Mouse (Mus musculus): ENCODE data around the gene Rgs3. TPM values are rescaled to one million over a fixed set of nuclear protein-coding genes. Genes with fewer than 3 reads are reported as not detected.

Rgs3 gene
- polyA plus RNA-seq, 1 experiment from 2014 or later, result 38.2 TPM

GRCm38 (mm10) chr4:62691625-62692024 lies 132.0 kb downstream of the Rgs3 start:
- Histone ChIP-seq H3K4me3 (ENCODE audit: low read depth, low read length) (no peak overlapping the region), H3K4me1 (ENCODE audit: control insufficient read depth, insufficient read depth, low read length) (peaks cover 1% of the 10 kb centered on the region), H3K27ac (ENCODE audit: low read length) (no peak overlapping the region), H3K36me3 (ENCODE audit: control insufficient read depth, insufficient read depth, low read length) (peaks cover 3% of the 10 kb centered on the region), H3K9ac (replicated peaks; ENCODE audit: low read depth, low read length) (no peak overlapping the region), H3K4me2 (replicated peaks; ENCODE audit: low read depth, low read length) (no peak overlapping the region), H3K9me3 (ENCODE audit: control insufficient read depth, low read depth, low read length) (no peaks in the 10 kb centered on the region), H3K27me3 (ENCODE audit: control insufficient read depth, insufficient read depth, low read length) (no peaks in the 10 kb centered on the region)
- no peak for ATAC-seq (ENCODE audit: insufficient number of reproducible peaks, insufficient read depth, low FRiP score, low read depth)
- WGBS, result 42% methylated on average over 1 of the region's 1 CpGs

- WGBS, result 39% methylated on average over 10 of the region's 10 CpGs
- Histone ChIP-seq H3K36me3 (ENCODE audit: control insufficient read depth, insufficient read depth, low read length) (peaks cover 3% of the 10 kb centered on the region), H3K4me3 (ENCODE audit: low read depth, low read length) (no peak overlapping the region), H3K4me1 (ENCODE audit: control insufficient read depth, insufficient read depth, low read length) (peaks cover 12% of the 10 kb centered on the region), H3K9me3 (ENCODE audit: control insufficient read depth, low read depth, low read length) (no peaks in the 10 kb centered on the region), H3K4me2 (replicated peaks; ENCODE audit: low read depth, low read length) (no peak overlapping the region), H3K27ac (ENCODE audit: low read length) (no peak overlapping the region), H3K9ac (replicated peaks; ENCODE audit: low read depth, low read length) (no peak overlapping the region), H3K27me3 (ENCODE audit: control insufficient read depth, insufficient read depth, low read length) (no peaks in the 10 kb centered on the region)
- no peak; the same call in 1 of the 2 replicates for ATAC-seq (ENCODE audit: insufficient number of reproducible peaks, insufficient read depth, low FRiP score, low read depth)
Observed at GRCm38 (mm10) chr4:62693839-62694238, 134.2 kb downstream of the Rgs3 start.

GRCm38 (mm10) chr4:62694703-62695439 lies 135.2 kb downstream of the Rgs3 start:
- Histone ChIP-seq H3K27ac (ENCODE audit: low read length) (peak overlapping the region; percentile 11; the same call in 1 of the 2 replicates), H3K4me2 (replicated peaks; ENCODE audit: low read depth, low read length) (no peak overlapping the region), H3K4me1 (ENCODE audit: control insufficient read depth, insufficient read depth, low read length) (peaks cover 20% of the 10 kb centered on the region), H3K36me3 (ENCODE audit: control insufficient read depth, insufficient read depth, low read length) (peaks cover 3% of the 10 kb centered on the region), H3K27me3 (ENCODE audit: control insufficient read depth, insufficient read depth, low read length) (no peaks in the 10 kb centered on the region), H3K9me3 (ENCODE audit: control insufficient read depth, low read depth, low read length) (no peaks in the 10 kb centered on the region), H3K9ac (replicated peaks; ENCODE audit: low read depth, low read length) (no peak overlapping the region), H3K4me3 (ENCODE audit: low read depth, low read length) (no peak overlapping the region)
- WGBS, result 89% methylated on average over 11 of the region's 11 CpGs
- ATAC-seq (ENCODE audit: insufficient number of reproducible peaks, insufficient read depth, low FRiP score, low read depth), result no peak

- Histone ChIP-seq H3K4me1 (ENCODE audit: control insufficient read depth, insufficient read depth, low read length) (peaks cover 27% of the 10 kb centered on the region), H3K4me3 (ENCODE audit: low read depth, low read length) (no peak overlapping the region), H3K27me3 (ENCODE audit: control insufficient read depth, insufficient read depth, low read length) (no peaks in the 10 kb centered on the region), H3K9ac (replicated peaks; ENCODE audit: low read depth, low read length) (no peak overlapping the region), H3K27ac (ENCODE audit: low read length) (no peak overlapping the region), H3K36me3 (ENCODE audit: control insufficient read depth, insufficient read depth, low read length) (peaks cover 10% of the 10 kb centered on the region), H3K4me2 (replicated peaks; ENCODE audit: low read depth, low read length) (no peak overlapping the region), H3K9me3 (ENCODE audit: control insufficient read depth, low read depth, low read length) (no peaks in the 10 kb centered on the region)
- ATAC-seq (ENCODE audit: insufficient number of reproducible peaks, insufficient read depth, low FRiP score, low read depth), result no peak
- 66% methylated on average over 8 of the region's 8 CpGs for WGBS
Observed at GRCm38 (mm10) chr4:62695523-62695922, 135.9 kb downstream of the Rgs3 start.

- ATAC-seq (ENCODE audit: insufficient number of reproducible peaks, insufficient read depth, low FRiP score, low read depth), result no peak
- H3K27me3 ChIP-seq (ENCODE audit: control insufficient read depth, insufficient read depth, low read length), result no peaks in the 10 kb centered on the region
- no peak overlapping the region for H3K27ac ChIP-seq (ENCODE audit: low read length)
- no peaks in the 10 kb centered on the region for H3K9me3 ChIP-seq (ENCODE audit: control insufficient read depth, low read depth, low read length)
- H3K9ac ChIP-seq (replicated peaks; ENCODE audit: low read depth, low read length), result no peak overlapping the region
- H3K4me3 ChIP-seq (ENCODE audit: low read depth, low read length), result no peak overlapping the region
- no peak overlapping the region for H3K4me2 ChIP-seq (replicated peaks; ENCODE audit: low read depth, low read length)
- H3K4me1 ChIP-seq (ENCODE audit: control insufficient read depth, insufficient read depth, low read length), result peaks cover 31% of the 10 kb centered on the region
- peaks cover 13% of the 10 kb centered on the region for H3K36me3 ChIP-seq (ENCODE audit: control insufficient read depth, insufficient read depth, low read length)
- 69% methylated on average over 13 of the region's 13 CpGs for WGBS
Observed at GRCm38 (mm10) chr4:62695946-62696345, 136.3 kb downstream of the Rgs3 start.

- no peak overlapping the region for H3K9ac ChIP-seq (replicated peaks; ENCODE audit: low read depth, low read length)
- H3K36me3 ChIP-seq (ENCODE audit: control insufficient read depth, insufficient read depth, low read length), result peaks cover 20% of the 10 kb centered on the region
- WGBS, result 63% methylated on average over 7 of the region's 7 CpGs
- H3K27ac ChIP-seq (ENCODE audit: low read length), result peak overlapping the region; percentile 44; the same call in 1 of the 2 replicates
- H3K4me3 ChIP-seq (ENCODE audit: low read depth, low read length), result no peak overlapping the region
- peaks cover 35% of the 10 kb centered on the region for H3K4me1 ChIP-seq (ENCODE audit: control insufficient read depth, insufficient read depth, low read length)
- ATAC-seq (ENCODE audit: insufficient number of reproducible peaks, insufficient read depth, low FRiP score, low read depth), result no peak
- no peaks in the 10 kb centered on the region for H3K9me3 ChIP-seq (ENCODE audit: control insufficient read depth, low read depth, low read length)
- H3K27me3 ChIP-seq (ENCODE audit: control insufficient read depth, insufficient read depth, low read length), result no peaks in the 10 kb centered on the region
- H3K4me2 ChIP-seq (replicated peaks; ENCODE audit: low read depth, low read length), result no peak overlapping the region
Observed at GRCm38 (mm10) chr4:62696699-62697404, 137.2 kb downstream of the Rgs3 start.

DNA sequence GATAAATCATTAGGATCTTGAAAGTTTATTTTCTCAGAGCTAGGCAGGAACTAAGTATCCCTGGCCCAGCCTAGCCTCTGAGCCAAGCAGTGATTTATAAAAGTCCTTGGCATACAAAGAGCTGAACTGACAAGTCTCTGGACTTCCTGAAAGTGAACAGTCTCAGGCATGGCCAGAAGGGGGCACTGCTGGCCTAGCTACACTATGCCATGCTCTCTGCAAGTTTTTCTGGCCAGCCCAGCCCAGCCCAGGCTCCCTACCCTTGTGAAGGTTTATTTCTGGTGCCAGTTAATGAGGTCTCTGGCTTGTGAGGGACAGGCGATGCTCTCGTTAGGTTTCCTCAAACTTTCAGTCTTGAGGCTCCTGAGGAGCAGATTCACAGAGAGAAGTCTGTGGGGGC lies 137.8 kb downstream of the Rgs3 start:
- ATAC-seq (ENCODE audit: insufficient number of reproducible peaks, insufficient read depth, low FRiP score, low read depth), result peak; percentile 46; the same call in 1 of the 2 replicates
- H3K4me1 ChIP-seq (ENCODE audit: control insufficient read depth, insufficient read depth, low read length), result peaks cover 35% of the 10 kb centered on the region
- no peak overlapping the region for H3K9ac ChIP-seq (replicated peaks; ENCODE audit: low read depth, low read length)
- peak overlapping the region; percentile 44; the same call in 1 of the 2 replicates for H3K27ac ChIP-seq (ENCODE audit: low read length)
- no peak overlapping the region for H3K4me2 ChIP-seq (replicated peaks; ENCODE audit: low read depth, low read length)
- H3K27me3 ChIP-seq (ENCODE audit: control insufficient read depth, insufficient read depth, low read length), result no peaks in the 10 kb centered on the region
- H3K4me3 ChIP-seq (ENCODE audit: low read depth, low read length), result no peak overlapping the region
- WGBS, result 18% methylated on average over 2 of the region's 2 CpGs
- H3K36me3 ChIP-seq (ENCODE audit: control insufficient read depth, insufficient read depth, low read length), result peaks cover 20% of the 10 kb centered on the region
- no peaks in the 10 kb centered on the region for H3K9me3 ChIP-seq (ENCODE audit: control insufficient read depth, low read depth, low read length)

DNA sequence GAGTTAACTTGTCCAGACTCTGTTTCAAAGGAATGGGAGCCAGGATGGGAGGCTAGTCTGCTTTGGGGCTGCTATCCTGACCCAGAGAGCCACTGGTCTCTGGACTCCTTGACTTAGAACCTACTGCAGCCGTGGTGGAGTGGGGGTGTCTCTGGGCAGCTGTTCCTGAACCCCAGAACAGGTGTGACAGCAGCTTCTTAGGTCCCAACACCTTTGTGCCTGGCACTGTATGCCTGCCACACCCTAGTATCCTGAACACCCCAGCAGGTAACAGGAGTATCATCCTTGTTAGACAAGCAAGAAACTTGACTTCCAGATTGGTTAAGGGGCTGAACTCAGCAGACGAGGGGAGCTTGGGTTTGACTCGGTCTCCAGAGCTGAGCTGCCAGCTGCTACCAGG lies 138.9 kb downstream of the Rgs3 start:
- ATAC-seq (ENCODE audit: insufficient number of reproducible peaks, insufficient read depth, low FRiP score, low read depth), result no peak
- no peak overlapping the region for H3K4me3 ChIP-seq (ENCODE audit: low read depth, low read length)
- peaks cover 35% of the 10 kb centered on the region for H3K4me1 ChIP-seq (ENCODE audit: control insufficient read depth, insufficient read depth, low read length)
- no peaks in the 10 kb centered on the region for H3K9me3 ChIP-seq (ENCODE audit: control insufficient read depth, low read depth, low read length)
- H3K4me2 ChIP-seq (replicated peaks; ENCODE audit: low read depth, low read length), result no peak overlapping the region
- H3K27me3 ChIP-seq (ENCODE audit: control insufficient read depth, insufficient read depth, low read length), result no peaks in the 10 kb centered on the region
- 0 out of 2 replicates have a peak overlapping the region, but pooled peaks have one; percentile 66 for H3K27ac ChIP-seq (ENCODE audit: low read length)
- WGBS, result 71% methylated on average over 3 of the region's 3 CpGs
- no peak overlapping the region for H3K9ac ChIP-seq (replicated peaks; ENCODE audit: low read depth, low read length)
- H3K36me3 ChIP-seq (ENCODE audit: control insufficient read depth, insufficient read depth, low read length), result peaks cover 27% of the 10 kb centered on the region

All from stomach, embryonic 14.5 days (tissue).